Mouse (Mus musculus): ENCODE data around the gene Tpcn2.

DNA sequence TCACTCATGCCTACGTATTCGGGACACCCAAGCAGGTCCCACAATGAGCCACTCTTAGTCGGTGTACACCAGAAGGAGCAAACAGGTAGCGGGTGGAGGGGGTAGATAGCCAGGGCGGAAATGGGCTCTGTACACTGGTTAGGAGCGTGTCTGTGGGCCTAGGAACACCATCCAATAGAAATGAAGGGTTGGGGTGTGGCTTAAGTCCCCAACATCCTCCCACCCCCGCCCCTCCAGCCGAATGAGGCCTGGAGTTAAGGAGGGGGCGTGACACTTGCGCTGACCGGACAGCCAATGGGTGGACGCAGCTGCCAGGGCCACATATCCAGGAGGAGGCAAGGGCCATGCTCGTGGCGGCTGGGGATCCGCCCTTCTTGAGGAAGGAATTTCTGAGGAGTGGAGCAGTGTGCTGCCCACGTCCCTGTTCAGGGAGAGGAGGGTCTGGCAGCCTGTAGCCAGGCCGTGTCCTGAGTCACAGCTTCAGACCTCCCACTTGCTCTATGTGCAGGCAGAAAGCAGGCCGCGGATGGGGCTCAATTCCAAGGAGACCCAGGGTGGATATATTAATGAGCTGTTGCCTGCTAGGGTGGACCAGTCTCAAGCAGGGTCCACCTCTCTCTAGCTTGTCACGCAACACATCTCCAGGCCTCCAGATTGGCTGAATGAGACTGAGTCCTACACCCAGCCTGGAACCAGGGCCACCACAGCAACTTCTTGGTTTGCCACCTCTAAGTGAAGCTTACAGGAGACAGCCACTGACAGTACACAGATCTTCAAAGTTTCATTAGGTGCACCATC lies 18.9 kb upstream of the Tpcn2 start:
- TF ChIP-seq FLI1 (IDR thresholded peaks at IDR 0.05; ENCODE audit: low read length) (no peak), GATA1 (IDR thresholded peaks at IDR 0.05; ENCODE audit: borderline replicate concordance, low read length) (no peak)

Data from megakaryocyte, embryonic 14.5 days (primary cell).